Mouse (Mus musculus): ENCODE data around the gene Pifo.

DNA sequence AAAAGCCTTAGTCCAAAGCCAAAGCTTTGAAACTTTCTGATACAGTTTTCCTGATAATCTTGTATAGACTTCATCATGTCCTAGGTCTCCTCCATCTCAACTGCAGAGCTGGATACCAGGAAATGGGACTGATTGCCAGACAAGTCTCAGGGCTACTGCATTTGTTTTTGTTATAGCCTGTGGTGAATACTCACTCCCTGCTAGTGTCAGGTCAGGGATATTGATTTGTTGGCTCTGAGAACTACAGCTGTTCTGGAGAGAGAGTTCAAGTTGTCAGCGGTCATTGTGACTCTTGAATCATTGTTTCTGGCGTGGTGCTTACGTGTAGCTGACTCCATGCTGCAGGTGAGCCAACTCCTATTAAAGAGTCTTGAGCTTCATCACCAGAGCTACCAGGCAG is 41.0 kb downstream of the Pifo start, which contains the start of gene Ovgp1:
- TF ChIP-seq CTCF (IDR thresholded peaks at IDR 0.05; ENCODE audit: low read depth) (no peak), EP300 (IDR thresholded peaks at IDR 0.05; ENCODE audit: low read depth) (no peak)

Data from liver, embryonic 14.5 days (tissue).